Mouse (Mus musculus): ENCODE results near the gene Trmt1. TPM values are rescaled to one million over a fixed set of nuclear protein-coding genes. Genes with fewer than 3 reads are reported as not detected.

Gene Trmt1
- total RNA-seq, 2 experiments from 2014 or later = 103 to 106 TPM

DNA sequence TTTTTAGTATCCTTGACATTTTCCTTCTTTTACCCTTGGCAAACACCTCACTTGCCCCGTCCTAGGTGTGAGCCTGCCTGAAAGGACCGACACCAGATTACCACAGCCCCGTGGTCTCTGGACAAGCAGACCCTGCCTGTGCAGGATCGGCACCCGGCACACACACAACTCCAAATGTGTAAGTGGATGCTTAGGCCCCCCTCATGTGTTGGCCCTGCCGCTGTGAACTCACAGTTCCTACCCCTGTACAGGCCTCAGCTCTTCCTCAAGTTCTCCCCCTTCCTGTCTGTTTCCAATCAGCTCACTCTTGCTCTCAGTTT is 36.4 kb downstream of the Trmt1 start:
- intact Hi-C loops (cut with DNase I) = no loop called here
- no peak for DNase-seq (ENCODE audit: extremely low spot score in 1 of 2, low spot score in 2 of 2)

- intact Hi-C loops (cut with DNase I) = no loop called here
- DNase-seq (ENCODE audit: extremely low spot score in 1 of 2, low spot score in 2 of 2) = peak in 1 of 2 experiments; percentile 89
These were observed 36.9 kb downstream of the Trmt1 start, which contains the start of gene G430095P16Rik for GRCm38 (mm10) chr8:84722850-84723570. G430095P16Rik (plus strand) TSS chr8:84723007.

DNA sequence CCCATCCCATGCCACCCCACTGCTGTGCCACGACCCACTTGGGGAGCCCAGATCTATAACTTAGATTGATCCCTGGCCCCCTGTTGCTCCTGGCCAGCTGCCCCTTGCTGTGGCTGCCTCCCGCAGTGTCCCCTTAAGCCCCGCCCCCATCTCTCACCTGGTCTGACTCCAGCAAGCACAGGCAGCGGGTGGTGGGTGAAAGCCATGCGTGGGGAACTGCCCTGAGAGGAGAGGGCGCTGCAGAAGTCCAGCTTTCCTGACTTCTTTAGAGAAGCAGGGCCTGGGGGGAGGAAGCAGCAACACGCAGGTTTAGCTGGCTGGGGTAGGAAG is 37.4 kb downstream of the Trmt1 start:
- intact Hi-C loops (cut with DNase I) = no loop called here

DNA sequence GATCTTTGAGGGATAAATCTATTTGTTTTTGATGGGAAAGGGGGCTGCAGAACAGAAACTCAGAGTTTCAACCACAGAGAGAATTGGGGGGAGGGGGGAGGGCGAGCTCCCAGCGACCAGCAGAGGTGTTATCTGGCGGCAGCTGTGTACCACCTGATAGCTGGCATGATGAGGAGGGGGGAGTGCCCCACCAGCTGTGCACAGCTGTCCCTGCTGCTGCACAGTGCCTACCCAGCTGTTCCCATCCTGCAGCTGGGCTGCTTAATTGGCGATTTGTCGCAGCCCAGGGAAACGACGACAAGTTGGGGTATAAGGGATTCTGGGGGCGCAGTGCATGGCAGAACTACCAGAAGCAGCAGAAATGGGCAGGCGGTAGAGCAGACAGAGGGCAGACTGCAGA is 38.6 kb downstream of the Trmt1 start:
- DNase-seq (ENCODE audit: extremely low spot score in 1 of 2, low spot score in 2 of 2) = no peak
- intact Hi-C loops (cut with DNase I) = no loop called here

More for the DNA sequence above, 37.4 kb downstream of the Trmt1 start:
- peak in 1 of 2 experiments; percentile 67 for DNase-seq (ENCODE audit: extremely low spot score in 1 of 2, low spot score in 2 of 2)

DNA sequence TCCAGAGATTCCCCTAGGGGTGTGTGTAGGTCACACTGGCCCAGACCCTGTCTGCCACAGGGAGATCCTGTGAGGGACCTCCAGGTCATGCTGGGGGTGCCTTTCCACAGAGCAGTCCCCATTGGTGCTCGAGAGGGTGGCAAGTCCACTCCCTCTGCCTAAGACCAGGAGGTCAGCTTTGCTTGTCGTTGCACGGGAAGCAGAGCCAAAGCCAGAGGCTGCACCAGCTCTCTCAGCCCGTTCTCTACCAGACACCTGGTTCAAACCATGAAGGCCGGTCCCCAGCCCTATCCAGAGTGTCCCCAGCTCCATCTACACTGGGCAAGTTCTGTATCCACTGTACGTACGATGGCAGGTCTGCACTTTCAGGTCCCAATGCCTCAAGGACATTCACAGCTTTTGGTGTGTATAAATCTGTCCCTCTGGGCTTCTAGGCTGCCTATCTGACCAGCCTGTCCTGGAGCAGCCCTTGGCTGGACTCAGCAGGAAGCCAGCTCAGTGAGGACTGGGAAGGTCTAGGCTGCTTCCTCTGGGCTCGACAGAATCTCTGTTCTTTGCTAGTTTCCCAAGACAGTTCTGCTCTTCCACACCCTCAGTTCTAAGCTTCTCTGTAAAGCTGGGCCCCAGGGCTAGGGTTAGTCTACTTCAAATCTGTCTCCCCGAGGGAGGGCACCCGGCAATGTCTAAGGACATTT is 39.3 kb downstream of the Trmt1 start:
- no peak for DNase-seq (ENCODE audit: extremely low spot score in 1 of 2, low spot score in 2 of 2)
- intact Hi-C loops (cut with DNase I) = no loop called here

DNA sequence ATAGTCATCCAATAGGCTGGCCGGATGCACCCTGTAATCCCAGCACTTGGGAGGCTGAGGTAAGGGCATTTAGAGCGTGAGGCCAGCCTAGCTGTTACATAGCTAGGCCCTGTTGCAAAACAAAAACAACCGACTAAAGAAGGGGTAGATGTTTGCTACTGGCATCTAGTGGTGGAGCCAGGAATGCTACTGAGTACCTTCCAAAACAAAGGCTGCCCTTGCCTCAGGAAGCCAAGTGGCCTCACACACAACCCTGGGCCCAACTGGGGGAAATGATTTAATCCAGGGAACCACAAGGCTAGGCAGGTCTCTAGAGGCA is 39.8 kb downstream of the Trmt1 start:
- DNase-seq (ENCODE audit: extremely low spot score in 1 of 2, low spot score in 2 of 2) = peak in 1 of 2 experiments; percentile 58

DNA sequence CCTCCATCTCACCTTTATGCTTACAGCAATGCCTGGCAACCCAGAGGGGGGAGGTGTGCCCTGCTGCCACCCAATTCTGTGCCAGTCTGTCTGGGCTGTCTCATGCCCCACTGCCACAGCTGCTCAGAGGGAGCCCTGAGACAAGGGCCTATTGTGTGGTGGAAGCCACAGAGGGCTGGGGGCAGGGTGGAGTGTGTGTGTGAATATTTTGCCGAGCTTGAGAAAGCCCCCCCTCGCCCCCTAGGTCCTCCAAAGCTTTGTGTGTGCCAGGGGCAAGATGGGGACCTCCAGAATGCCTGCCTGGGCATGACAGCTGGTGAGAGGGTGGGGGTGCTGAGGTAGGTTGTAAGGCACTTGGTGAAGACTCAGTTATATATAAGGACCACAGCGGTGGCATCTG is 42.4 kb downstream of the Trmt1 start:
- DNase-seq (ENCODE audit: extremely low spot score in 1 of 2, low spot score in 2 of 2) = peak in 1 of 2 experiments; percentile 64
- intact Hi-C loops (cut with DNase I) = no loop called here

More for the DNA sequence above, 39.8 kb downstream of the Trmt1 start:
- intact Hi-C loops (cut with DNase I) = no loop called here

DNA sequence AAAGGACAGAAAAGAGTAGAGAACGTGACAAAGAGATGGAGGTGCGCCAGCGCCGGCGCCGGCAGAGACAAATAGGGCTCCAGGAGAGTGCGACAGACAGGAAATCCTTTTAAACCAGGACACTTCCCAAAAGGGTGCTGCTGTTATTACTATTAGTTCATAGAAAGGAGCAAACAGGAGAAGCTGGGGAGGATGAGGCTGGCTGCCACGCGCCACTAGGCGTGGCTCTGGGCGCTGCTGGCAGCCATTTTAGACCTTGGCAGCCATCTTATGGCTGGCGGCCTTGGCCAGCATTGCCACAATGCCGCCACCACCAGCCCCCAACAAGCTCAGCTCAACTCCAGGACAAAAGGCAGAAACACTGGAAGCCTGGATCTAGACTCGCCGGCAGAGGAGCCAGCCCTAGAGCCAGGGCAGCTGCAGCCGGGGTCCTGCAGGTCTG is 43.8 kb downstream of the Trmt1 start:
- intact Hi-C loops (cut with DNase I) = no loop called here
- no peak for DNase-seq (ENCODE audit: extremely low spot score in 1 of 2, low spot score in 2 of 2)

GRCm38 (mm10) chr8:84730541-84731370 is 44.6 kb downstream of the Trmt1 start:
- peak in 1 of 2 experiments; percentile 59 for DNase-seq (ENCODE audit: extremely low spot score in 1 of 2, low spot score in 2 of 2)
- intact Hi-C loops (cut with DNase I) = no loop called here

- intact Hi-C loops (cut with DNase I) = no loop called here
- no peak for DNase-seq (ENCODE audit: extremely low spot score in 1 of 2, low spot score in 2 of 2)
These were observed 45.5 kb downstream of the Trmt1 start for GRCm38 (mm10) chr8:84731371-84732177.

GRCm38 (mm10) chr8:84732545-84732944 is 46.4 kb downstream of the Trmt1 start:
- peak in 1 of 2 experiments; percentile 66 for DNase-seq (ENCODE audit: extremely low spot score in 1 of 2, low spot score in 2 of 2)
- intact Hi-C loops (cut with DNase I) = no loop called here

GRCm38 (mm10) chr8:84732996-84733395 is 46.9 kb downstream of the Trmt1 start:
- no peak for DNase-seq (ENCODE audit: extremely low spot score in 1 of 2, low spot score in 2 of 2)
- intact Hi-C loops (cut with DNase I) = no loop called here

GRCm38 (mm10) chr8:84733959-84734358 is 47.9 kb downstream of the Trmt1 start:
- intact Hi-C loops (cut with DNase I) = no loop called here
- DNase-seq (ENCODE audit: extremely low spot score in 1 of 2, low spot score in 2 of 2) = no peak

DNA sequence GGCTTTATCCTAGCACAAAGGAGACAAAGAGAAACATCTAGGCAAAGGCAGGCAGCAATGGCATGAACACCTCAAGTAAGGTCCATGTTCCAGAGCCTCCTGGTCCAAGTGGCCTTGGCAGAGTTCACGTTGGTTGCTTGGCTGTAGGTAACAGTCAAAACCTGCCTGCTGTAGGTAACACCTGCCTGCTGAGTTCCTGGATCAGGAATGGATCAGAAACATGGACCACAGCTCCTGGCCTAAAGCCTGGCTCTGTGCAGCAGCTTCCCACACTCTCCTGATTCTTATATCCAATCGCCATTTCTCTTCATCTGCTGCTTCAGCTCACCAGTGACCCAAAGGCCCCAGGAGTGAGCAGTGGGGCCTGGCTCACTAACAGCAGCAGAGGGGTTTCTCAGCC is 48.6 kb downstream of the Trmt1 start:
- DNase-seq (ENCODE audit: extremely low spot score in 1 of 2, low spot score in 2 of 2) = no peak
- intact Hi-C loops (cut with DNase I) = no loop called here

DNA sequence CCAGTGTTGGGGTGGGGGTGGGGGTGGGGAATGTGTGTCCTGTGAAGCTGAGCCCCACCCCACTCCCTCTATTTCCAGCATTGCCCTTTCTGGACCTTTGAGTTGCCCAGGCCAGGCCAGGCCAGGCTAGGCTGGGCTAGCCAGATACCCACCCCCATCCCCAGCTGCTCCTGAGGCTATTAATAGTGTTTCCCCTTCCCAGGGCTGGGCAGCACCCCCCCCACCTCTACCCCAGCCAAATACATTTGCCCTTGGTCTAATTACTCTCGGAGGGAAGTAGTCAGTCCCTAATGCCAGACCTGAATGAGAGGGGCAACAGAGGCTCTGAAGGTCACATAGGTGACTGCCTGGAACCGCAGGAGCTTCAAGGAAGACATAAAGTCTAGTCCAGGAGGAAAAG is 49.5 kb downstream of the Trmt1 start:
- intact Hi-C loops (cut with DNase I) = no loop called here
- no peak for DNase-seq (ENCODE audit: extremely low spot score in 1 of 2, low spot score in 2 of 2)

DNA sequence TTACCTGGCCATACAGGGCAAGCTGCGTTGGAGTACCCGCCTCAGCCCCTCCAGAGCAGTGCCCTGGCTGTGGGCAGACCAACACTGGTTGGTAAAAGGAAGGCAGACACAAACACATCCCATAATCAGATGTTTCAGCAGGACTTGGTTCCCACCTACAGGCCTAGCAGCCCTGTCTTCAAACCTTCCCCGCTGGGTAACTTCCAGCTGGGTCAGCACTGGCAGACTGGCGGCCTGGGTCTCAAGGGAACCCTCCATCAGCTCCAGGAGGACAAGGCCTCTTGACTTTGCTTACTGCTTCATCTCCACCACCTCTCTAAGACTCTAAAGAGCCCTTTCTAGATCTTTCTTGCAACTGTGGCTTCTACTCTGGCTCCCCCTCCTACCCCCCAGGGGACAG is 50.4 kb downstream of the Trmt1 start:
- intact Hi-C loops (cut with DNase I) = no loop called here
- DNase-seq (ENCODE audit: extremely low spot score in 1 of 2, low spot score in 2 of 2) = no peak

GRCm38 (mm10) chr8:84737608-84738007 is 51.5 kb downstream of the Trmt1 start:
- DNase-seq (ENCODE audit: extremely low spot score in 1 of 2, low spot score in 2 of 2) = peak; percentile 66 to 89
- intact Hi-C loops (cut with DNase I) = no loop called here

DNA sequence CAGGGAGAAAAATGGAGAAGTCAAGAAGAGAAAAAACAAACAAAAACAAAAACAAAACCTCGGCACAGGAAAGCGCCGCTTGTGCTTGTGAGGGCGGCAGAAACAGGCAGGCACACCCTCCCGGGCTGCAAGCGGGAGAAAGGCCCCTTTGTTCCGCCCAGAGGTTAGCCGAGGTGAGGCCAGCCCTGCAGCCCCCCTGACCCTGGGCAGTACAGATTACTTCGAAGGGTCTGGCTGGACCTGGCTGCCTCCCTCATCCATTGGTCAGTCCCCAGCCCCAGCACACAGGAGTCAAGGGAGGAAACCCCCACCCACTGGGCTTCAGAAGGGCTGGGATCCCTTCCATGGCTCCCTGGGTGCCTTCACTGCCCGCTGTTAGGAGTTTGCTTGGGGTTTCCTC is 52.2 kb downstream of the Trmt1 start:
- intact Hi-C loops (cut with DNase I) = no loop called here
- no peak for DNase-seq (ENCODE audit: extremely low spot score in 1 of 2, low spot score in 2 of 2)
